Mouse (Mus musculus): ENCODE measurements around the gene Phc1.

DNA sequence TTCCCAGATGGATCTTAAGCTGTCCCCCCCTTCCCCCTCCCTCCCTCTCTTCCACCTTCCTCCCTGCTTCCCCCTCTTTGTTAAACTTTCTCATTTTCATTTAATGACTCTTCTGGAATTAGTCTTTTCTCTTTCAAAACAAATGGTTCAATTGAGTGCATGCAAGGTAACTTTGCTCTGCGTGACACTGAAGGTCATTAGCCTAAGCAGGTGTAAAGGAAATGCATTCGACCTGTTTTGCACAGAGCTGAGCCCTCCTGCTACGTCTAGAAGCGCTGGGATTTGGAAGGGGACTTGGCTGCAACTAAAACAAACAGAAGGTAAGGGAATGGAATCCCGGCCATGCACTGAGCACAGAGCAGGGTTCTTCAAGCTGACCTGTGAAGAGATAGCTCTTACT, 1.8 kb upstream of the Phc1 start:
- TF ChIP-seq CTCF (IDR thresholded peaks at IDR 0.05; ENCODE audit: borderline replicate concordance, insufficient read depth, low read depth, low read length): no peak
- TF ChIP-seq POLR2A (IDR thresholded peaks at IDR 0.05; ENCODE audit: borderline replicate concordance, insufficient read depth, low read length): no peak

Data from cerebellum, adult 2 months (tissue).